Mouse (Mus musculus) liver, adult (tissue): Measurements from ENCODE around the gene Rec114.

ENCODE experiments used
- GATA4 ChIP-seq: IDR thresholded peaks from 2 replicates; pipeline ENCODE4 v1.6.1; 2014; ENCODE audit warnings: mild to moderate bottlenecking, low read length; ENCODE audit not compliant: insufficient replicate concordance

Gene Rec114

DNA sequence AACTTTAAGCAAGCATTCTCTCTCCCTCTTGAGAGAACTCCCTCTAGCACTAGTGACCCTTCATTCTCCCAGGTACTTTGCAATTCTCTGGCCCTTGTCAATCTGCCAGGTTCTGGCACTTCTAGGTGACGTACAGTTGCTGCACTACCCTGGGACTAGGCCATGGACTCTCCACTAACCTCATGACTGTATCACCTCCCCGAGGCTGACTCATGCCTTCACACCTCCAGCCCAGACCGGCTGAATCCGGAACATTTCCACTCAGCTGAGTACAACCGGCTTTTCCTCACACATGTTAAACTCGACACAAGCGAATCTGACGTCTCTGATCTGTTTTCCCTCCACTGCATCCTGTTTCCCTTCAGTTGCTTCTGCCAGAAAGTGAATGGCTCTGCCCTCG is 4.0 kb downstream of the Rec114 start:
- no peak for TF ChIP-seq GATA4

DNA sequence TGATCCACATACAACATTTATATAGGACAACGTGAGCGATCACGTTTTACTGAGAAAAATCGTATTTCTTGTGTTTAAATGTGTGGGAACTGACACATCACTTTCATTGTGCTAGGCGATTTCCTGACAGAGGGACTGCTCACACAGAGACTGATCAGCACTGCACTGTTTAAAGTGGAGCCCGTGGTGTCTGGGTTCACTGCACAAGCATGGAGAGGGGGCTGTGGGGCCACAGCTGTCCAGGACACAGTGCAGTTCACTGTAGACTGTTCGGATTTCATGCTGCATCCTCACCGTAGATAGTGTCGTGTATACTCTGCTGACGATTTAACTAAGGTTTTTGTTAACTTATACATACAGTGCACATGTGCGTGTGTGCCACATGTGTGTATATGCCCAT is 20.6 kb downstream of the Rec114 start:
- TF ChIP-seq GATA4 = no peak

DNA sequence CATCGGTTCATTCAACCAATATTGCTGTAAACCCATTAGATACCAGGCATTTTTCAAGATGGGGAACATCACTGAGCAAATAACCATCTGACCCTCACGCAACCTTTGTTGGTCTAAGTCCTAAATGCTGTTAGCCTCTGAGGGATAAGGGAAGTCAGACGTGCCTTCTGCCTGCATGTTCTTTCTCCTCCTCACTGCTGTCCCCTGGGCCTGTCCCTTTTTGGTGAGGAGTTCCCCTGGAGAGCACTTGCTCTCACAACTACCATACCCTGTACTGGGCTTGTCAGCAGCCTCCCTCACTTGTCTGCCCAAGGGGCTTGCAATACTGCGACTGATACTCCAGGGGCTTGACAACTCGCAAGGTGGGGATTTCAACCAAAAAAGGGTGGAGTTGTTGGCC is 21.6 kb downstream of the Rec114 start:
- no peak for TF ChIP-seq GATA4

DNA sequence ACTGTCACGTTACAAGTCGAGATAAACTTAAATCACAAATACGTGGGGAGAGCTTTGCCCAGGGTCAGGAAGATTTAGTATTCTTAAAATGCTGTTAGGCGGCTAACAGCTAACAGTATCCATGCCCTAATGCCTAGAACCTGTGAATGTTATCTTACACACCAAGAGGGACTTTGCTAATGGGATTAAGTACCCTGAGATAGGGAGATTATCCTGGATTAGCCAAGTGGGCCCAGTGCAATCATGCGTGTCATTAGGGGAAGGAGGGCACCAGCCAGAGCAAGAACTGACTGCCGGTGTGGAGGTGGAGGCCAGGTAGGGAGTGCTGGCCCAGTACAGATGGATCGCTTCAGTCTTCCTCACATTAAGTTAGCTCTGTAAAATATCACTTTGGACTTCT is 22.7 kb downstream of the Rec114 start:
- no peak for TF ChIP-seq GATA4

DNA sequence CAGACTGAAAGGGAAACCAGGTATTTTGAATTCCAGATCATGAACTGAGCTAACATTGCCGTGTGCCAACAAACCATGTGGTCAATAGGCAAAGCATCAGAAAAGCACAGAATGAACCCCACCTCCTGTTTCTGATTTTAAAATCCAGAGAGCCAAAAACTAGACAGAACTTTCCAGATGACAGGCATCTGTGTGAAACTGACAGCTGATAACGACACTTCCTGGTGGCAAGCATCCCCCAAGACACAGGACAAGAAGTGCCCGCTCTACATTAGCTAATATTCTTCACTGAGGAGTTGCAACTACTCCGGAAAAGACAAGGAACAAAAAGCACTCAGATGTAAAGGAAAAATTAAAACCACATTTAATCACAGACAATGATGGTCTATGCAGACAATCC is 23.6 kb downstream of the Rec114 start:
- TF ChIP-seq GATA4 = no peak

DNA sequence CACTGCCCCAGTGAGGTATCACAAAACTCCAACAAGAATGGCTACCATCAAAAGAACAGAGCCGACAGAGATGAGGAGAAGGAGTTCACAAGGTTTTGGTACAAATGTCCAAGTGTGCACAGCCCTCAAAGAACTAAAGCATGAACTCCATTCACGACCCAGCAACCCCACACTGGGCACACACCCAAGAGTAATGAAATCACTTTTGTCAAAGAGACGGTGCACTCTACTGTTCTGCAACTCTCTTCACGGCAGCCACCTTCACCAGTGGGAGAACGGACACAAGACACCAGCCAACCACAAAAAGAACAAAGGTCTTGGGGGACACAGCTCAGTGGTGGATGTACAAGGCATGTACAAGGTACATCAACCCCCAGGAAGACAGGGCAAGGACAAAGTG is 24.3 kb downstream of the Rec114 start:
- no peak for TF ChIP-seq GATA4

DNA sequence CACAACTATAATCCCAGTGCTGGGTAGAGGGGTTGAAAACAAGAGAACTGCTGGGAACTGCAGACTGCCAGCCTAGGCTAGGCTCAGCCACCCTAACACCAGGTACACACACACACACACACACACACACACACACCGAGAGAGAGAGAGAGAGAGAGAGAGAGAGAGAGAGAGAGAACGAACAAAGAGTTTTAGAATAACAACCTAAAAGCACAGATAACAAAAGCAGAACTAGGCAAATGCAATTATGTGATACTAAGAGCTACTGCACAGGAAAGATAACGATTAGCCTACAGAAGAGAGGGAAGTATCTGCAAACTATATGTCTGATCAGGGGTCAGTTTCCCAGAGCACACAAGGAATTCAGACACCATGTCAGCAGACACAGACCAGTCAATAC is 24.8 kb downstream of the Rec114 start:
- TF ChIP-seq GATA4 = no peak

DNA sequence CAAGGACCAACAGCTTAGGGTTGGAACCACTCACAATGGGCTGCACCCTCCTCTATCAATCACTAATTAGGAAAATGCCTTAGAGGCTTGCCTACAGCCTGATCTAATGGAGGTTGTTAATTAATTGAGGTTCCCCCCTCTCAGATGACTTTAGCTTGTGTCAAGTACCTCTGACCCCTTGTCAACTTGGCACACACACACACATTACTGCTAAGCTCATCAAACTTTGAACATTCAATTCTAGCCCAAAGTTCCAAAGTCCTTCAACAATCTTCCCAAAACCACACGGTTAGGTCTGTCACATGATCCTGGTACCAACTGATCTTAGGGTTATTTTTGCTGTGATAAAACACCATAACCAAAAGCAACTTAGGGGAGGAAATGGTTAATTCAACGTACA is 26.9 kb downstream of the Rec114 start:
- TF ChIP-seq GATA4 = no peak

DNA sequence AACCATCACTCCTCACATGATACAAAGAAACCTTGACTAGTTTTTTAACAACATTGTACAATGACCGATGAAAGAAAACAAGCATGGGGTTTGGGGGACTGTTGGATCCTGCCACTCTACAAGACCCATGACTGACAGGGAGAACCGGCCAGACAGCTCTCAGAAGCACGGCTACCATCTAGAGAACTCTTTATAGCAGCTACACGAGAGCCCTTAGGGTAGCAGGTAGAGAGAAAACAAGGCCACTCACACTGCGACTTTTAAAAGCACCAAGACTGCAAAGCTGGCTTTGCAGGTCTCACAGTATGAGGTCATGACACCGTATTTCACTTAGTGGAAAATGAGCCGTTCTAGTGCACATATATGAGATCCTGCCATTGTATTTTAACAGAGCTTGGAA is 33.1 kb downstream of the Rec114 start:
- TF ChIP-seq GATA4 = no peak

DNA sequence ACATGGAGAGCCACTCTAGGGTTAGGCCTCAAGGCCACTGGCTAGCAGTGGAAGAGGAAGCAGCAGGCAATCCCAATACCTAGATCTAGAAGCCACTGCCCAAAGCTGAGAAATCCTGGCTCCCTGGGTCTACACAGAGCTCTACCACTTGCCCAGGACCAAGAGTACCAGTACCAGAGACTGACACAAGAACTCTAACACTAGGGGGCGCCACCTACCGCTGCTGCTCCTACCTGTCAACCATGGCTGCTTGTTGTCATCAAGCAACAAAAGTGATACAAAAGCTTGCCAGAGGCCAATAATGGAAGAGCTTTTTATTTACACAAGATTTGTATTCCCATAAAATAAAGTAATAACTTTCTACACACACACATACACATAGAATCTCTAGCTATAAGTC is 33.8 kb downstream of the Rec114 start:
- no peak for TF ChIP-seq GATA4

DNA sequence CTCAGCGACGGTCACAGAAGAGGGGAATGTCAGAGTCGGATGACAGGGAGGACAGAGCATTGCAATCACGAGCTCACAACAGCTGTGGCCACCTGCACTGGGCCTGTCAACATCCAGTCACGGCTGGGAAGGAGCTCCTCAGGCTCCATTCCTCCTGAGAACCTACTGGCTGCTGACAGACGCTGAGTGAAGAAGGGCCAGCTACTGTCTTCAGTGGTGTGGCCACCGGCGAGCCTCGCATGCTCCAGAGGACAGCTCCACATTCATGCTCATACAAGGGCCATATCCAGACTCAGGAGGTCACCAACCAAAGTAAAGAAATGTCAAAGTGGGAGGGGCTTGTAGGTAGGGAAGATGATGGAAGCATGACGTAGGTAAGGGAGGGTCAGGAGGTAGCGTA is 36.0 kb downstream of the Rec114 start:
- TF ChIP-seq GATA4 = no peak

DNA sequence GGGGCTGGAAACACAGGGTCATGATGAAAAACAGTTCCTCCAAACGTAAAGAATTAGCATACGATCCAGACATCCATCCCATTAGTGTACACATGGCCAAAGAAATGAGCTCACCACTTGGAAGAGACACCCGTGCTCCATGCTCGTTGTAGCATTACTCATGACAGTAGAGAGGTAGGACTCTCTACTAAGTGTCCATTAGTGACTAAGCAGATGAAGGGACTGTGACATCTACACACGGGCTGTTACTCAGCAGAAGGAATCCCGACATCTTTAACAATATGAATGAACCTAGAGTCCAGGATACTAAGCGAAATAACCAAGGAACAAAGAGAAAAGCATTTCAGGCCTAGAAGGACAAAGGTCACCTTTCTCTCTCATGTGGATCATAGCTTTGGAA is 37.7 kb downstream of the Rec114 start:
- TF ChIP-seq GATA4 = no peak

DNA sequence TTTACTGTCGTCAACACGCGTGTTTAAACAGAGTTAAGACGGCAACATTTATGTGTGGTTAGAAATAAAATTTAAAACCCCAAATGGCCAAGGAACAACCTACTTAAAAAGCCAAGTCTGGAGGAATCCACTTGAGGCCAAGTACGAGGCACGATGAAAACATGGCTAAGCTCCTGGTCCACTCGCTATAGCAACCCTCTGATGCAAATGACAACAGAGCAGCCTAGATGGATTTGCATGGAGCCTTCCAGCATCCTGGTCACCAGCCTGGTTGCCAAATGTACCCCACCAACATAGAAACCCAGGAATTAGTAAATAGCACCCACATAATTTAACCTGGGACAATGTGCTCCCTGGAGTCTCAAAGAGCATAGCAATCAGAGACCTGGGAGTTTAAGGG is 40.0 kb downstream of the Rec114 start:
- TF ChIP-seq GATA4 = no peak

DNA sequence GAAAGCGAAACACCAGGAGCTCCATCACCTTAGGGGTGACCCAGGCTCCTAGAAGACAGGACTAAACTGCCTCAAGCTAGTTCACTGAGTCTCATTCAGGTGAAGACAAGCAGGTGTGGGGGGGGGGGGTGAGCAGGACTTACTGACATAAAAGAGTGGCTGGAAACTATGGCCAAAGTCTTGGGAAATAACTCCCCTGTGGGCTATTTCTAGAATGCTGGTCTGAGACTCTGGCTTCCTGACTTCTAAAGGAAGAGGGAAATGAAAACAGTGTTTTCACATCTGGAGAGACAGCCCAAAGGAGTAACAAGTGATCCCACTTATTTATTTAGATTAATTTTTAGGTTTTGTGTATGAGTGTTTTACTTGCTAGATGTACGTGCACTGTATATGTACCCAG is 42.0 kb downstream of the Rec114 start:
- no peak for TF ChIP-seq GATA4

DNA sequence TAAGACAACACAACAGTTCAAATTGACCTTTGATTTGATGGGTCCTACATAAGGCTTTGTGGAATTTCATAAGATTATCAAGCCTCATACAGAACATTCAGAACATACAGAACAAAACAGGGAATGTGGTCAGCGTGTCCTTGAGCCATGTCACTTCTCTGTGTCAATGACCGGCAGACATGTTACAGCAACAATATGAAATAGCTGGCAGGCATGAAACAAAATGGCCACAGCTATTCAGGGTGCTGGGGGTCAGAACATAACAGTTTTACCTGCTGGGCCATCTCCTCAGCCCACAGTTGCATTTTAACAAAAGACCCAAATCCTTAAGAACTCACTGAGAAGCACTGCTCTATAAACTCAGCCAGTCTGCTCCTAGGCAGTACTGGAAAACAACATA is 45.3 kb downstream of the Rec114 start:
- no peak for TF ChIP-seq GATA4

DNA sequence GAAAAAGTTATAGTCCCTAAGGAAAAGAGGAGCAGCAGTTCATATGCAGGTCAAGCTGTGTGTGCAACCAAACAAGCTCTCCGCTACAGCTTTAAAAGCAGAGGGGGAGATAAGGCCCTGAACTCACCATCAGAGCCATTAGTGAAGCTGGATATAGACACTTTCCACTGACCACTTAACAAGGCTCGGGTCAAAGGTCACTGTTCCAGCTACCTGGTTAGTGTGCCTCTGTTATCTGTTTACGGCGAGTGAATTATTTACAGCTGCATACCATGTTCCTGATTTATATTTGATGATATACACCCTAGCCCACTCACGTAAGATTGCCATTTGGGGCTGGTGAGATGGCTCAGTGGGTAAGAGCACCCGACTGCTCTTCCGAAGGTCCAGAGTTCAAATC is 52.3 kb downstream of the Rec114 start:
- TF ChIP-seq GATA4 = no peak

DNA sequence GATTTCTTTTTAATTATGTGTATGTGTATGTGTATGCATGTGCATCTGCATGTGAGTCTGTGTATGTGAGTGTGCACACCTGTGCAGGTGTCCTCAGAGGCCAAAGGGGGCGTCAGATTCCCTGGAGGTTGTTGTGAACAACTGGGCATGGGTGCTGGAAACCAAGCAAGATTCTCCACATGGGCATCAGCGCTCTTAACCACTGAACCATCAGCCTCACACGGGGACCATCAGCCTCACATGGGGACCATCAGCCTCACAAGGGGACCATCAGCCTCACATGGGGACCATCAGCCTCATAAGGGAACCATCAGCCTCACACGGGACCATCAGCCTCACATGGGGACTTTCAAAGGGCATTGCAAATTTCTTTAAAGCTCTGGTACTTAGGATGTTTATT is 53.1 kb downstream of the Rec114 start:
- TF ChIP-seq GATA4 = no peak

DNA sequence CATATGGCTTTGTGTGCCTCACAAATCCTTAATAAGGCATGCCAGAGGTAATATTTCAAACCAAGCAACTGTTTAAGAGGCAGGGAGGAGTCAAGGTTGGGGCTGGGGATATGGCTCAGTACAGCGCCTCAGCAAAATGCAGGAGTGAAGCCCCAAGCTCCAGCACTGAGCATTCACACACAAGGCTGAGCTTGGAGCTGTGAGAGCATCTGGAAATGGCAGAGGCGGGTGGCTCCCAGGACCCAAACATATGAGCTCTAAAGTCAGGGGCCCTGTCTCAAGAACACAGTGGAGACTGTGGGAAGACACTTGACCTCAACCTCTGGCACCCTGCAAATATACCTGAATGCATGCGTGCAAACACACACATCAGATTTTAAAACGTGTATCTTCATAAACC is 55.7 kb downstream of the Rec114 start:
- TF ChIP-seq GATA4 = no peak
